Mouse (Mus musculus) right cerebral cortex, adult 2 months (tissue): ENCODE results near the gene Il12rb2.
A peak's percentile ranks its signal among the peaks of the same experiment; 100 is the strongest.

ENCODE experiments used
- DNase-seq, 2 experiments: peaks; one replicate each; pipeline ENCODE4 v3.0.0; 2021 to 2022; ENCODE audit warnings: low spot score in 2 of 2

Il12rb2 gene

DNA sequence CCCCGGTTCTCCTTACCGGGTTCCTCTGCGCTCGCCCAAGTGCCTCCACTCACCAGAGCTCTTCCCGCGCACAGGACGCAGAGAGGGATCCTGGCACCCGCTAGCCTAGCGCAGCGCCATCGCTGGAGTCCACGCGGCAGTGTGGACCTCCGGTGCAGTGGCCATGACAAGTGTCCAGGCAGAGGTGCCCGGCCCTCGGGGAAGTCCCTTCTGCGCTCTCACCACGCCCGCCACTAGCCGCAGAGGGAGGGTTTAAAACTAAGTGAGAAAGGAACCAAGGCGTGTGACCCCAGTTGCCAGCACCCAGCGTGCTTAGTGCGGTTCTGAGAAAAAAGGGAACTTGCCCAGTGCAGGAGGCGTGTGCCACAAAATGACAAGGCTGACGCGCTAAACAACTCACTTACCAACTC lies at the start of gene Il12rb2:
Gene Il12rb2 (minus strand): TSS at position 207 of the 410 bp plus-strand sequence.
- DNase-seq, result no peak

DNA sequence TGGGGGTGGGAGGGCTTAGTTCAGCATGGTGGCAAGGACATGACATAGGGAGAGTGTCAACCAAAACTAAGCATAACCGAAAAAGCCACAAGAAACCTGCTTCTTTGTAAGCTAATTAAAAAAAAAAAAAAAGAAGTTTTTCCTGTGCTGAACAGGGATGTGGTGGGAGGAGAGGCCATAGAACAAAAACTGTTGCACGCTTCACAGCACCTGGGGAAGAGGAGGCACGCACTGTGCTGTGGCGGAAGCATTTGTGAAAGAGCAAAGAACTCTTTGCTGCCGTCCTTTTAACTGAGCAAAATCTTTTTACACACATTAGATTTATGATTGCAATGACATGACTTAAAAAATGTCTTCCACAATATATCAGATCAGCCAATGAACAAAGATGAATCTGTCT lies 45.8 kb upstream of the Il12rb2 start:
- no peak for DNase-seq

DNA sequence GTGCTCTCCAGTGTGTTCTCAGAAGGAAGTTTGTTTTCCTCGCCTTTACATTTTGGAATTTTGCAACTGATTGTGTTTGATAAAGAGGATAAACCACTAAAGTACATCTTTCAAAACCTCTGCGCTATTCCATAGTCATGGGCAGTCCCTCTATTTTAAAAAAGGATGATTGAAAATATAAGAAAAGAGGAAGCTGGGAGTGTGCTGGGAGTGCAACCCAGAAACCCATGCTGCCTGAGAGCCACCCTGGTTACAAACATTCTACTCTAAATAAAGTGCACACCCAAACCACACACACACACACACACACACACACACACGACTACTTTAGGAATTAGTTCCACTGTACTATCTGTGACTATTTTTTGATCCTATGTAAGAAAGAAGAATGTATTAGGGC lies 40.6 kb upstream of the Il12rb2 start:
- no peak for DNase-seq

DNA sequence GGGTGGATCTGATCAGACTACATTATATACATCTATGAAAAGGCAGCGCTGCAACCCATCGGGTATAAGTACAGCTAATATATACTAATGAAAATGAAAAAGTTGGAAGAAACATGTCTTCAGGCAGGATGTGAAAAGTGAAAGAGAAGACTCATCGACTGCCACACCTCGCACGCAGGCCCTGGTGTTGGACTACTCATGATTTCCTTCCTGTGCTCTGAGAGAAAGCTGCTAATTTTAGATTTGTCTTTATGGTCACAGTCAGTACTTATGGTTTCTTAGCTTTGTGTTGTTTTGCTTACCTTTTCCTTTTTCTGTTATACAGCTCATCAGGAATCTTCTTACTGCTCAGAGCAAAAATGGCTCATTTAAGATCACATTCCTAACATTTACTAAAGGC lies 39.3 kb upstream of the Il12rb2 start:
- DNase-seq, result no peak

DNA sequence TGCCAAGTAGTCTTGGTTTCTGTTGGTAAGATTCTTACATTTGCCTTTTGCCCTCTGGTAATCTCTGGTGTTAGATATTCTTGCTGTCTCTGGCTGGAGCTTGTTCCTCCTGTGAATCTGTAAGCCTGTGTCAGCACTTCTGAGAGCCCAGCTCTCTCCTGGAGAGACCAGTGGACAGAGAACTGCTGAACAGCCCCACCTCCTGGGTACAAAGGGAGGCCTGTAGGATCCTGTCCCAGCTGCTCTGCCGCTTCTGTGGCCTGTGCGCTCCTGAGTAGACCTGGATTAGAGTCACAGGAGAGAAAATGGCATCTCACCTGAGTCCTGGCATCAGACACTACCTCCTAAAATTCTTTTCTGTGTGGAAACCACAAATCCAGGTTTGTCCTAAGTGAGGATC lies 37.4 kb upstream of the Il12rb2 start:
- DNase-seq, result no peak

DNA sequence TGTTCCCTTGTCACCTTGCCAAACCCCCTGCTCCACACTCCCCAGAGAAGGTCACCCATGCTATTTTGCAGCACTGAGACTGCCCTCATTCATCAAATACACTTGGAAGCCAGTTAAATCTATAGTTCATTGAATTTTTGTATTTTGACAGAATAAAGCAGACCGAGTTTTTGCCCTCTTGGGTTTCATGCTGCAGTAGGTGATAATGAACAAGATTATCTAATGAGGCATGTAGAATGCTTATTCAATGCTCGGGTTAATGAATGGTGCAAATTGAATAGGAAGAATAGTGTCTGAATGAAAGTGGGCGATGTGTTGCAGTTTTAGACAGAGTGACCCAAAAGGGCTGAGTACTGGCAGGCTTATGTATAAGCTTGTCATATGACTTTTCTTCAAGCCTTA lies 29.3 kb upstream of the Il12rb2 start:
- DNase-seq, result no peak

DNA sequence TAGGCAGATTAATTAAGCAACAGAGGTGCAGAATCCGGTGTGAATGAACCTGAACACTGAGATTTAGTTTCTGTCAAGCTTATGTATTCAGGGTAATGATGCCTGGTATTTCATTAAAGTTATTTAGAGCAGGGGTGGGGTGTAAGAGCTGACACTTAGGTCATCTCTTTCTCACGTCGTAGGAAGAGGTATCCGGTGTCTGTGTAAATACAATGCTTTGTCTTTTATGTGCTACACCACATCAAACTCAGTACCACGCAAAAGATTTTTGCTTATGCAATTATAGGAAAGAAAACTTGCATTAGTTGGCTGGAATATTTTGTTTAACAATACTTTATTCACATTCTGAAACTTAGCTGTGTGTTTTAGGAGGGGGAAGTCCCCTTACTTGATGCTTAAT lies 23.6 kb upstream of the Il12rb2 start:
- no peak for DNase-seq

DNA sequence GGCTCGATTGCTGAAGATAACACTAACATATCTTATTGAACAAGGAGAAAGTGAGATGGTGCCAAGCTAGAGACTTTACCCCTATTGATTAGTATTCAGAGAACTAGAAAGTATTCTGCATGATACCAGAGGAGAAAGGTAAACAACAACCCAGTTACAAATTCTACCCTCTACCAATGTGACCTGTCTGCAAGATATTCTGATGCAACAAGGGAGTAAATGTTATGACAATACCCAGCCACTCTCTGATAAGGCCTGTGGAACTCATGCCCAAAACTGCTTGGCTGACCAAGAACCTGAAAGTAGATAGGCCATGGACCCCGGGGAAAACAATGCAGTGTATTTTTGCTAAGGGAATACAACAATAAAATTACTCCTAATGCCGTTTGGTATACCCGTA lies 10.2 kb downstream of the Il12rb2 start:
- DNase-seq, result no peak

DNA sequence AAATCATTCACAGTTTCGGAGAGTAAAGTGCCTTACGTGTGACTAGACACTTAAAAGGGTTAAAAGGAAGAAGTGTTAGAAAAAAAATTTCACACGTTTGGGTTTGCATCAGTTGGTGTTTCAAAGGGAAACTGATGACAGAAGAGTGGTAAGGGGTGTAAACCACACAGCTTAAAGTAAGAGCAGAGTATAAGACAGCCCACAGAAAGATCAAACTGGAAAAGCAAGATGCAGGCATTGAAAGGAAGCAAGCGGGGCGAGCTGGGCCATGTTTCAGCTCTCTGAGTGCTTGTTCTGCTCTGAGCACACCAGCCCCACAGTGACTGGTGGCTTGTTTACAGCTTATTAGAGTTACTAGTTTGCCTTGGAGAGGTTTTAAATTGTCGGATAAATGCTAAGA lies 27.9 kb downstream of the Il12rb2 start:
- no peak for DNase-seq

DNA sequence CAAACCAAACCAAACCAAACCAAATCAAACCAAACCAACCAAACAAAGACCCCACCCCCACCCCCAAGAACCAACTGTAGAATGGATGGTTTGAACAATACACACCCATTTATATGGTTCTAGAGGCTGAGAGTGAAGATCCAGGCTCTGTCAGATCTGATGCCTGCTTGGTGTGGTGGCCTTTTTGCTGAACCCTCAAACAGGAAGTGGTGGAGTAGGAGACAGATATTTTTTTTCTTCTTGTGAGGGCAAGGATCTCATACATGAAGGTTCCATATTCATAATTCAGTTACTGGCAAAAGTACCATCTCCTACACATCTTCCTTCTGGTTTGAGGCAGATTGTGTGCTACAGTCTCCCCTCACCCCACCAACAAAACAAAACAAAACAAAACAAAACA lies 36.5 kb downstream of the Il12rb2 start:
- DNase-seq, result no peak

DNA sequence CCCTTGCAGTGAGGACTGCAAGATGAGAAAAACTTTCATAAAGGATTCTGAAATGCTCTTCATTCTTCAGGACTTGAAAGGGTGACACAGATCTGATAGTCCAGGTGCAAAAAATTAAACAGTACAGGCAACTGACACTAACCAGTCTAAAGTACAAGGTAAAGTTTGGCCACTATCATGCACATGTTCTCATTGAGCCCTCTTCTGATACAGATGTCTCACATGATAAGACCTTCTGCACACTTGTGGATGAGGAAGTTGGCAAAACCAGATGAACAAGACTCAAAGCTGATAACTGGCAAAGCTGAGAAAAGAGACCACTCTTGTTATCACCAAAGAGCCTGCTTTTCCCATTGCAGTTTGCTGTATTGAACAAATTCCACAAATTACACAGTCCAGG lies 38.0 kb downstream of the Il12rb2 start:
- DNase-seq, result no peak

DNA sequence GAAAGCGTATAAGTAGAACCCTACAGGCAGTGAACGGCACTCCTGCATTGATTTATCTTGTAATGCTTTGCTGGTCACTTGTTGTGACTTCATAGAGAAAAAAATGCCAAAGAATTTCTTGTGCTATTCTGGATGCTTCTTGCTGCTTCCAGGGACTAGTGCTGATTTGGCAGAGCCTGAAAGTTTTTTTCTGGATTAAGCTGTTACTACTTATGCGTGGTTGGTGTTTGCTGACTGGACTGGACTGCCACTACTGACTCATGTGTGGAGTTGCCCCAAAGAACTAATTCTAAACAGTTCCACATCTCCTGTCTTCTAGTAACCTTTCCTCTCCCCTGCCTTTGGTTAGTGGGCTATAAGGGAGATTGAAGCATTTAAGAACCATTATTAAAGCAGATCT lies 52.2 kb downstream of the Il12rb2 start:
- no peak for DNase-seq

DNA sequence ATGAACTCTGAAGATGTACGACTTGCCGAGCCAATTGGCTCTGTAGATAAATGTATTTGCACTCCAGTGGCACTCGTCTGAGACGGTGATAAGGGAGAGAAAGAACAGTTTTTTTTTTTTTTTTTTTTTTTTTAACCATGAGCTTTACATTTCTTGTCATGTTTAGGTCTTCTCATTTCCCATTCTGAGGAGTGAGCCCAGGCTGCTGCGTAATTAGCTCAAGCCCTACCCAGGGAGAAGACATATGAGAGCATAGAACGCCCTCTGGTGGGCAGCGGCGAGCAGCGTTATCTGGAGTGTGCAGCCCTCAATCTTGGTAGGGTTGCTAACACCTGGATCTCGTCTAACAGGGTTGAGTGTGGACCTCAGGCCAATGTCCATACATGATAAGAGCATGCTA lies 57.5 kb downstream of the Il12rb2 start:
- DNase-seq, result peak; percentile 71 to 72

DNA sequence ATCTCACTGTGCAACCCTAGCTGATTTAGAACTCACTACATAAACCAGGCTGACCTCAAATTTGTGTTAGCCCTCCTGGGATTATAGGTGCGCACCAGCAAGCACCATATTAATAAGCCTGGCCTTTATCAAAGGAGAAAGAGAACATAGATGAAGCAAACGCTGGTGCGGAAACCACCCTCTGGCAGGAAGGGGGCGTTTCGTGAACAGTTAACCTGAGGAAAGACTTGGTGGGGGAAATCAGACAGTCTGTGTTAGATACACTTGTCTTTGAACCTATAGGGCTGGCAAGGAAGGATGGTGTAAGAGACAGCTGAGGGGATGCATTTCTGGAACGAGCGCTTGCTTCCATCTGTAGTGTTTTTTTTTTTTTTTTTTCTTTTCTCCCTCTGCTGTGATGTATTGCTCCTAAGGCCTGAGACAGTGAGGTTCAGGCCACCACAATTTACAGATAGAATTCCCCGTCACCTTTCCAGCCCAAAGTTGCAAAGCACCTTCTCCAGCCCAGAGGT lies 58.1 kb downstream of the Il12rb2 start:
- DNase-seq, result no peak

DNA sequence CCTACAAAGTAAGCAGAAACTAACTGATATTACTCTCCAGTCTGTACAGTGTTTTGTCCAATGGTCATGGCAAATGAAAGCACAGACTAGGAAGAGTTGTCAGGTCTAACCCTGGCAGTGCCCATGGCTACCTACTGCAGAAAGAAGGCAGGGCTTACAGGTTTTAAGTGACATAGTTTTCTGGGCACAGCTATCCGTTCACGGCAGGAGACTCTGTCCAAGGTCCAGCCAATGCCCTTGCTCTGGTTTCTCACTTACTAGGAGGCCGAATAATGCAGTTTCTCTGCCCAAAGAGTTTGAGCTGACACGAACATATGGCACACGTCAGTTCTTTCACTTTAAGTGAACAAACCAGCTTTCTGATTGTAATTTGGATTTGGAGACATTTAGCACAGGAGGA lies 58.9 kb downstream of the Il12rb2 start:
- DNase-seq, result no peak

DNA sequence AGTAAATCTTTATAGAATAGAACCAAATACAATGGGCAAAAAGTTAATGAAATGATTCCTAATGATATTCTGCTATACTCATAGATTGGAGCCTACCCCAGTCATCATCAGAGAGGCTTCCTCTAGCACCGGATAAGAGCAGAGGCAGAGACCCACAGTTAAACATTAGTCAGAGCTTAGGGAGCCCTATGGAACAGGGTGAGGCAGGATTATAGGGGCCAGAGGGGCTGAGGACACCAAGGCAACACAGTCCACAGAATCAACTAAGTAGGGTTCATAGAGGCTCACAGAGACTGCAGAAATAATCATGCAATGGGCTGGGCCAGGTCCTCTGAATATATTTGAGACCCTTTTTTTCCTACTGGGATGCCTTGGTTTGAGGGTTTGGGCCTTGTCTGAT lies 61.3 kb downstream of the Il12rb2 start:
- DNase-seq, result no peak

DNA sequence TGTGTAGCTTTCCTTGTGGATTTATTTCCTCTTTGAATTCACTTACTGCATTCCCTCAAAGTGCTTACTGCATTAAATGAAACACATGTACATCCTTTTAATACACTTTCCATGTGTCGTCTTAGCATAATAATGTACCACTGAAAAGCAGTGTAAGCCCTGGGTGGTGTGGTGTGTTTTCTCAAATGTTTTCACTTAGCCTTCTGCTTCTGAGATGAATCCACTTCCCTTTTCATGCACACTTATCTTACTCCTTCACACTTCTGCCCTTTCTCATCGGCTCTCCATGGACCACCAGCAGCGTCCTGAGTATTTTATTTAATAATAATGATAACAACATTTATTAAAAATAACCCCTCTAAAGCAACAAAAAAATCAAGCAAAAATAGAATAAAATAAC lies 66.2 kb downstream of the Il12rb2 start:
- DNase-seq, result no peak

DNA sequence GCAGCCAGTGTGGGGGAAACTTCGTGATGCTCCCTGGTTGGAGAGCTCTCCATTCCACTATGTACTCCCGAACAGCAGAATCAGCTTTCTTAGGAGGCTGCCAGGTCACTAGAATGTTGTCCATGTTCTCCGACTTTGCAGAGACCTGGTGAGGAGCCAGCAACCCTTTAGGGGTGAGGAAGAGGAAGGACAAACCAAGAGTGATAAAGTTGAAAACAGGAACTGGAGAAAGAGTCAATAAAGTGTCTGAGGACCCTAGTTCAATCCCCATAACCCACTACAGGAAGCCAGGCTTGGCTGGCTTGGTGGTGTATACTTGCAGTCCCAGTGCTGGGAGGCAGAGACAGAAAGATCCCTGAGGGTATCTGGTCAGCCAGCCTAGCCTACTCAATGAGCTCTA lies 67.0 kb downstream of the Il12rb2 start:
- no peak for DNase-seq

DNA sequence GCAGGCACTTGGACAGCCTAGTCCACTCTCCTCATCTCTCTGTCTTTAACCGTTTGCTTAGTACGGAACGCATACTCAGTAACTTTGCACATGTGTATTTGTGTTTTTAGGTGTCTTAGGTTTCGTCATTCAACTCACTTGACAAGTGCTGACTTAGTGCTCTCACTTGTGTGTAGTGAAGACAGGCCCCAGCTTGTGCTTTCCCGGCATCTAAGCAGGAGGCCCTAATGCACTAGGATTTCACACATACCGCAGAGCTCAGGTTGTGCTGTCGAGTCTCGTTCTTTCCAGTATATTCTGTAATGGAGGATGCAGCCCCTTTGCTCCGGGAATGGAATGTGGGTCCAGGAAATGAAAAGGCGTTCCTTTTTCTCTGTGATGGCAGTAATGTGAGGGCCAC lies 72.8 kb downstream of the Il12rb2 start:
- DNase-seq, result no peak

DNA sequence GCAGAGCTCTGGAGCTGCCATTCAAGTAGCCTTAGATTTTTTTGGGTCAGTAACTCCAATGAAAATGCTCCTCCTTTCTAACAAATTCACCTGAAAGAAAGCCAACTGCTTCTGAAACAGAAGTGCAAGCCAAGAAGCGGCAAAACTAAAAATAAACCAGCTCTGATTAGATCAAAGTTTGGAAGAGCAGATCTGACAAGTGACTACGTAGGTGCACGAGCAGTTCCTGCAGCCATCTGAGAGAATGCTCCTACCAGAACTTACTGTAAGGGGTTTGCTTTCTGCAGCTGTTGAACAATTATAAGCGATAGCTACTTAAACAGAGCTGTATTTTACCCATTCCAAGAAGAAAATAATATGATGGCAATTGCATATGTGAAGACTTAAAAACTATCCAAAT lies 73.5 kb downstream of the Il12rb2 start:
- DNase-seq, result no peak

DNA sequence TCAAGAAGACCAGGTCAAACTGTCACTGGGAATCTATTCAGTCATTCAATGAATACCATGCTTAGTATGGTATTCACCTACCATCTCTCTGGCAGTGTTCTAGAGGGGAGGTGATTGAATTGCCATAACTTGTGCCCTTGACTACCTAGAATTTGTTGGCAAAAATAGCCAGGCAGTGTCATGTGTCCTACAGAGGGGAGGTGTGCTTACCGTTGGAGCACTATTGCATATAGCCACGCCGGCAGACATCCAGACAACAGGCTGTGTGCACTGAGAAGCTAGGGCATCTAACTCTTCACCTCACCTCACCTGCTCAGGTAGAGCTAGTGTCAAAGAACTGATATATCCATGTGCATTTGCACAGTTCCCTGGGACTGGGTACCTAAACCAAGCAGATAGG lies 74.8 kb downstream of the Il12rb2 start:
- DNase-seq, result no peak

DNA sequence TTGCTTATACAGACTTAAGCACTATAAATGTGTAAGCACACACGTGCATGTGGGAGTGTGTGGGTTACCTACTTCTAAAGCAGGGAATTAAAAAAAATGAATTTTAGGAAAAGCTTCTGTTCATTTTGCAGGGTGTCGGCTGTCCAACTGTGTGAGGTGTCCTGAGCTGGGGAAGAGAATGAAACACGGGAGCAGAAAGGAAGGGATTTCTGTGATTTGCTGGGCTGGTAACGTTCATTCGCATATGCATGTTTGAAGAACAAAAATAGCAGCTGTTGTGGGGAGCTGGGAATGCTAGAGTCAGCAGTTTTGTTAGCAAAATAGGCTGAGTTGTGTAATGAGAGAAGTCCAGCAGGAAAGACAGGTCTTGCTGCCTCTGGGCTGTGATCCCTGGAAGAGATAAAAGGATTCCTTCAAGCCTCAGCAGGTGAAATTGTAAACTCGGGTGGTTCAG lies 75.3 kb downstream of the Il12rb2 start:
- DNase-seq, result peak; percentile 44 to 53

DNA sequence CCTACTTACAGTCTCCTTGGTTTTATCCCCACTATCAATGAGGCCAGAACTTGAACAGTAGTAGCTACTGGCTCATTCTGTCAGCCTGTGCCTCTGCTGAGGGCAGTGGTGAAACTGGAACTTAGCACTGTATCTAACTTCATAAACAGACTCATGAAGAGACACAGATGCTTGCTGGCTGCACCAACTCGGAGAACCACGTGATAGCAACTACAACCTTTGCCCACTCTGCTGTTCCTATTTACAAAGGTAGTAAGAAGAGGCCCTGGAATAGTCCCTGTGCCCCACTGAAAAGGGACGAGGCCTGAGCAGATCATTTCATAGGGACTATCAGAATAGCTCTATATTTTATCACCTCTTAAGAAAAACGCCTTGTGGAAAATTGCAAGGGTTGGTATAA lies 75.7 kb downstream of the Il12rb2 start:
- DNase-seq, result peak in 1 of 2 experiments; percentile 50

DNA sequence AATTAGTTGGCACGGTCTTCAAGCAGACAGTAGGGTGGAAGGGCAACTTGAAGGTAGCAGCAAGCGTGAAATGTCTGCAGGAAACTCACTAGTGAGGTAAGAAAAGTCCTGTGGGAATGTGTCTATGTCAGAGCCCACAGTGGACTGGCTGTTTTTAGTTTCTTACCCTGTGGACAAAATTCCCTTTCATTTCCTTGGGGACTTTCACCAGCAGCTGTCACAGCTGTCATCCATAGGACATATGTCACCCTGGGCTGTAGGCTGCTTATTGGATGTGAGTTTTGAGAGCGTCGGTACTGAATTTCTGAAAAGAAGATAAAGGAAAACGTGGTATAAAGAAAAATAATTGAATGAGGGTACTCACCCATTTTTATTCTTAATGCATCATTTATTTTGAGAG lies 77.2 kb downstream of the Il12rb2 start:
- DNase-seq, result no peak

DNA sequence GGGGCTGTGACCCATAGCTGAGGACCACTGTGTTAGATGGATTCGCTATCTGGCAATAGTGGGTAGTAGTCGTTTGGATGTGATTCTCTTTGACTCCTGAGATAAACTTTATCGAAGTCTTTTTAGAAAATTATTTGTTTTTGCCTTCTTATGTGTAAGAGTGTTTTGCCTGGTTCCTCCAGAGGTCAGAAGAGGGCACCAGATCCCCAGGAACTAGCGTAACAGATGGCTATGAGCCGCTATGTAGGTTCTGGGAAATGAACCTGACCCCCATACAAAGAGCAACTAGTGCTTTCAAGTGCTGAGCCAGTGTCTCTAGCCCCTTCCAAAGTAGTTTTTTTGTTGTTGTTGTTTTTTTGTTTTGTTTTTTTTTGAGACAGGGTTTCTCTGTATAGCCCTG lies 79.9 kb downstream of the Il12rb2 start:
- DNase-seq, result no peak
